Mouse (Mus musculus) common myeloid progenitor, adult 5-6 weeks (primary cell): ENCODE data around the gene G6pdx. TPM values are rescaled to one million over a fixed set of nuclear protein-coding genes. Genes with fewer than 3 reads are reported as not detected.
A peak's percentile ranks its signal among the peaks of the same experiment; 100 is the strongest.

Experiments used
- ATAC-seq: replicated peaks from 2 replicates; pipeline ENCODE4 v1.8.0; 2016; ENCODE audit warnings: low read depth, mild to moderate bottlenecking, moderate TSS enrichment, inconsistent platforms; ENCODE audit not compliant: poor library complexity, severe bottlenecking
- total RNA-seq: library from RNA; stranded (forward); fragments of 200-1000, 187-1606 nt; gene quantifications from 2 replicates; pipeline ENCODE4 v1.2.3, GENCODE M21; 2017

The G6pdx gene
- 51.4 and 63.2 TPM in 2 replicates for total RNA-seq

- ATAC-seq = peak; percentile 73
These were observed at the start of gene G6pdx for GRCm38 (mm10) chrX:74428826-74429276. G6pdx (minus strand) TSS chrX:74429194.

GRCm38 (mm10) chrX:74452773-74453172 is 23.8 kb upstream of the G6pdx start:
- ATAC-seq = peak; percentile 72; the same call in 1 of the 2 replicates

GRCm38 (mm10) chrX:74451157-74451912 is 22.3 kb upstream of the G6pdx start:
- ATAC-seq = peak; percentile 65

GRCm38 (mm10) chrX:74429290-74429821 is 362 bp upstream of the G6pdx start:
- ATAC-seq = peak; percentile 55

GRCm38 (mm10) chrX:74428146-74428825 is 708 bp downstream of the G6pdx start:
- no peak for ATAC-seq

- no peak for ATAC-seq
These were observed 1.9 kb downstream of the G6pdx start for GRCm38 (mm10) chrX:74427116-74427515.

- ATAC-seq = no peak
These were observed 2.7 kb downstream of the G6pdx start for GRCm38 (mm10) chrX:74426256-74426655.

- ATAC-seq = peak; percentile 19; the same call in 1 of the 2 replicates
These were observed 3.8 kb downstream of the G6pdx start for GRCm38 (mm10) chrX:74425195-74425594.

GRCm38 (mm10) chrX:74424443-74424842 is 4.6 kb downstream of the G6pdx start:
- no peak for ATAC-seq

GRCm38 (mm10) chrX:74413377-74413776 is 15.6 kb downstream of the G6pdx start:
- ATAC-seq = peak; percentile 99

- no peak for ATAC-seq
These were observed 20.7 kb downstream of the G6pdx start for GRCm38 (mm10) chrX:74408340-74408739.

GRCm38 (mm10) chrX:74400136-74400535 is 28.9 kb downstream of the G6pdx start:
- no peak for ATAC-seq

GRCm38 (mm10) chrX:74392535-74393443 is 36.2 kb downstream of the G6pdx start, which contains the start of the genes Fam3a and Ikbkg:
Fam3a (minus strand) TSS chrX:74393272.
Ikbkg (plus strand) TSS chrX:74393290.
- peak; percentile 100 for ATAC-seq

GRCm38 (mm10) chrX:74388153-74388552 is 40.8 kb downstream of the G6pdx start:
- no peak for ATAC-seq

GRCm38 (mm10) chrX:74384451-74384850 is 44.5 kb downstream of the G6pdx start:
- ATAC-seq = no peak

- ATAC-seq = peak; percentile 91
These were observed 56.0 kb downstream of the G6pdx start, which contains the start of the genes Ubl4a and Slc10a3 for GRCm38 (mm10) chrX:74372888-74373549. Ubl4a (minus strand) TSS chrX:74373218. Slc10a3 (minus strand) TSS chrX:74373349.

- ATAC-seq = peak; percentile 66
These were observed 60.6 kb downstream of the G6pdx start for GRCm38 (mm10) chrX:74368209-74368909.

- no peak for ATAC-seq
These were observed 61.5 kb downstream of the G6pdx start for GRCm38 (mm10) chrX:74367512-74367911.
